Mouse (Mus musculus) G1E (cell line): ENCODE results near the gene Epb41l5.

Source experiments
- CTCF ChIP-seq: IDR thresholded peaks from 2 replicates; pipeline ENCODE4 v1.5.1; 2012; ENCODE audit warnings: low read depth, low read length, inconsistent platforms, mixed read lengths
- GATA1 ChIP-seq: IDR thresholded peaks from 2 replicates; pipeline ENCODE4 v1.6.1; 2012; ENCODE audit warnings: borderline replicate concordance, low read length, inconsistent platforms, mixed read lengths
- POLR2AphosphoS5 ChIP-seq: IDR thresholded peaks from 2 replicates; pipeline ENCODE4 v1.6.1; 2012; ENCODE audit warnings: low read depth, low read length, inconsistent platforms; ENCODE audit not compliant: insufficient replicate concordance

- TF ChIP-seq CTCF: no peak
- TF ChIP-seq GATA1: no peak
- no peak for TF ChIP-seq POLR2AphosphoS5
These were observed 145.6 kb downstream of the Epb41l5 start for GRCm38 (mm10) chr1:119503181-119503580.
